Mouse (Mus musculus): ENCODE results near the gene Arhgap32.

GRCm38 (mm10) chr9:32162792-32163191, 46.9 kb downstream of the Arhgap32 start:
- no peak for TF ChIP-seq CTCF (IDR thresholded peaks at IDR 0.05; ENCODE audit: borderline replicate concordance, insufficient read depth, low read length)
- TF ChIP-seq POLR2A (IDR thresholded peaks at IDR 0.05; ENCODE audit: low read depth, low read length), result no peak
